Mouse (Mus musculus): Measurements from ENCODE around the gene Zfp984. TPM values are rescaled to one million over a fixed set of nuclear protein-coding genes. Genes with fewer than 3 reads are reported as not detected.
"Not testable (repeated sequence)": the region's sequence is repeated elsewhere in the genome, so short reads cannot be mapped to it uniquely, and the experiment has no call there.

Gene Zfp984
- polyA plus RNA-seq, 1 experiment from 2014 or later: 102 TPM

- H3K79me2 ChIP-seq (ENCODE audit: inconsistent target); H3K4me3 ChIP-seq (ENCODE audit: inconsistent target); H3K27ac ChIP-seq: not testable (repeated sequence)
- WGBS (ENCODE audit: missing documents): 100% methylated on average over 1 of the region's 3 CpGs
- peaks cover 28% of the 10 kb centered on the region for H3K36me3 ChIP-seq (ENCODE audit: inconsistent target)
Observed at GRCm38 (mm10) chr4:147794026-147794665, 15.4 kb downstream of the Zfp984 start.

- 68% methylated on average over 2 of the region's 2 CpGs for WGBS (ENCODE audit: missing documents)
- H3K36me3 ChIP-seq (ENCODE audit: inconsistent target): peaks cover 28% of the 10 kb centered on the region
- H3K4me3 ChIP-seq (ENCODE audit: inconsistent target); H3K27ac ChIP-seq; H3K79me2 ChIP-seq (ENCODE audit: inconsistent target): not testable (repeated sequence)
Observed at GRCm38 (mm10) chr4:147793390-147793916, 16.1 kb downstream of the Zfp984 start.

DNA sequence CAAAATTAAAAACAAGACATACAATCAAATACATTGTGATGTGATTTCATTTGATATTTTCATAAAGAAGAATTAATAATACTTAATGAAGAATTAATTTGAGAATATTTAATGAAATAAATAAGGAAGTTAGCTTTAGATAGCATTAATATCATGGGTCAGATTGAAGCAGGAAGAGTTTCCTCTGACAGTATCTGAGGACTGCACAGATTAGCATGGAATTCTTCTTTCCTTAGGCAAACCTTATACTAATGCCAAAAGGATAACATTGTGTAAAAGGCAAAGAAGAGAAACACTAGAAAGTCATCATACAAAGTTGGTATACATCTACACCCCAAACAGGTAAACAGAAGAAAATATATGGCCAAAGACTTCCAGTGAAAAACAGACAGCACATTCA lies 17.9 kb downstream of the Zfp984 start:
- not testable (repeated sequence) for H3K27ac ChIP-seq; H3K79me2 ChIP-seq (ENCODE audit: inconsistent target); H3K4me3 ChIP-seq (ENCODE audit: inconsistent target)
- H3K36me3 ChIP-seq (ENCODE audit: inconsistent target): peaks cover 34% of the 10 kb centered on the region

DNA sequence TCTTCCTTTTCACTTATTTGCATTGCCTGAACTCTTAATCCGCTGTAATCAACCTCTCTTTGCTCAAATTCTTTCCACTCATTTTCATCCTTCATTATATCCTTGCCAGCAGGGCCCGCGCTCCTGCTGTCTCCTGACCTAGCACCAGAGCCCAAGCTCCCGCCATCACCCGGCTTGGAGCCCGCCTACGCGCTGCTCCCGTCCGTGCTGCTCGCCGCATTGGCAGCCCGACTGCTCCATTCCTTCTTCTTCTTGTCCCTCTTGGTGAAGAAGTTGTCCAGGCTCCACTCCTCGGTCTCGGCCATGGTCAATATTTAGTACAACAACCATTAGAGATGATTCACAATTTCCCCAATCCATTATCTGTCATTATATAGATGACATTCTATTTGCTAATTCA lies 63.3 kb downstream of the Zfp984 start:
- H3K27ac ChIP-seq; H3K4me3 ChIP-seq (ENCODE audit: inconsistent target); H3K36me3 ChIP-seq (ENCODE audit: inconsistent target); H3K79me2 ChIP-seq (ENCODE audit: inconsistent target): not testable (repeated sequence)
- 95% methylated on average over 12 of the region's 15 CpGs for WGBS (ENCODE audit: missing documents)

DNA sequence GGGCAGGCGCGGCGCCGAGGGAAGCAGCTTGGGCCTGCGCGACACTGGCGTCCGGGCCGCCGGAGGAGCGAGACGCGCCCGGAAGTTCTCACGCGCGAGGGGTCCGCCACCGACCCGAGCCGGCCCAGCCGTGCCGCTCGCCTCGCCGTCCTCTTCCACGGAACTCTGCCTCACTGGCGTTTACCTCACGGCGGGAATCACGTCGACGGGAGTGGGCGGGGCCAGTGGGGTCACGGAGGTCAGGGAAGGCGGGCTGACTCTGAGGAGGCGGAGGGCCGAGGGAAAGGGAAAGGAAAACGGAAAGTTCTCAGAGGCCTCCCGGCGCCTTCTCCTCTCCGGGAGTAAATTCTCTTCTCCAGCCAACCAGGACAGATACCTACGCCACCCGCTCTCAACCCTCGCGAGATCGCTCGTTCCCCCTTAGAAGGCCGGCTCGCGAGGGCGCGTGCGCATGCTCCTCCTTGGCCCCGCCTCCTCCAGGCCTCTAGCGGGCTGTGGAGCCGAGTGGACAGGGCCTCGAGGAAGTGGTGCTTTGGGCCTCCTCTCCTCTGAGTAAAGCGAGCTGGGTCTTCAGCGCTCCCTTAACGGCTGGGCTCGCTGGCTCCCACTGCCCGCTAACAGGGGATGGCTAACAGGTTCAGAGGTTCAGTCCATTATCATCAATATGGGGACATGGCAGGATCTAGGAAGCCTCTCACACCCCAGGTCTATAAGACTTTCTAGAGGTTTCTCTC lies 70.8 kb downstream of the Zfp984 start:
- not testable (repeated sequence) for H3K79me2 ChIP-seq (ENCODE audit: inconsistent target); H3K27ac ChIP-seq; H3K36me3 ChIP-seq (ENCODE audit: inconsistent target); H3K4me3 ChIP-seq (ENCODE audit: inconsistent target)
- WGBS (ENCODE audit: missing documents): 31% methylated on average over 39 of the region's 63 CpGs

Other genes with a start within 250 kb of the Zfp984 start
- gene Zfp979, start 167.3 kb downstream of the Zfp984 start, polyA plus RNA-seq (2018): 0.29 to 1.7 TPM (median 1.1 TPM) in 3 replicates
- not detected in 3 replicates for gene Zfp534, start 107.2 kb downstream of the Zfp984 start, polyA plus RNA-seq (2018)
- gene Zfp933, start 38.6 kb upstream of the Zfp984 start, polyA plus RNA-seq (2018): 5.4 to 7.7 TPM (median 5.8 TPM) in 3 replicates
- gene Miip, start 59.0 kb upstream of the Zfp984 start, polyA plus RNA-seq (2018): 6.2 to 15.8 TPM (median 11.0 TPM) in 3 replicates
- 0.62 to 2.3 TPM (median 0.75 TPM) in 3 replicates for gene Fv1, start 59.2 kb upstream of the Zfp984 start, polyA plus RNA-seq (2018)
- gene Mfn2, start 94.9 kb upstream of the Zfp984 start, polyA plus RNA-seq (2018): 28.8 to 35.7 TPM (median 29.8 TPM) in 3 replicates
- 144 to 203 TPM (median 190 TPM) in 3 replicates for gene Plod1, start 127.0 kb upstream of the Zfp984 start, polyA plus RNA-seq (2018)
- 39.1 to 67.9 TPM (median 59.0 TPM) in 3 replicates for gene 2510039O18Rik, start 131.1 kb upstream of the Zfp984 start, polyA plus RNA-seq (2018)
- gene Nppb, start 176.0 kb upstream of the Zfp984 start, polyA plus RNA-seq (2018): not detected in 3 replicates
- gene Nppa, start 190.9 kb upstream of the Zfp984 start, polyA plus RNA-seq (2018): not detected in 3 replicates
- gene Clcn6, start 229.0 kb upstream of the Zfp984 start, polyA plus RNA-seq (2018): 9.4 to 11.3 TPM (median 9.5 TPM) in 3 replicates
- gene Mthfr, start 229.3 kb upstream of the Zfp984 start, polyA plus RNA-seq (2018): 23.2 to 110 TPM (median 45.0 TPM) in 3 replicates